Mouse (Mus musculus) MEL (cell line): ENCODE results near the gene Ppl. TPM values are rescaled to one million over a fixed set of nuclear protein-coding genes. Genes with fewer than 3 reads are reported as not detected.

ENCODE experiments used
- DNase-seq: peaks from one replicate; pipeline ENCODE4 v3.0.0; 2011; ENCODE audit warnings: low read depth, low spot score
- H3K27ac ChIP-seq: 2 replicates; pipeline ENCODE4 v1.5.1; 2012; ENCODE audit warnings: low read depth, mild to moderate bottlenecking, control low read depth, low read length, moderate library complexity; ENCODE audit not compliant: control insufficient read depth
- H3K27me3 ChIP-seq, 2 experiments: fragments of 150-350 bp in 1 of 2; sonication (generic) in 1 of 2; 2 replicates each; pipeline ENCODE4 v1.6.1; 2012; ENCODE audit warnings: low read length in 2 of 2, mild to moderate bottlenecking in 2 of 2, improper control_type of control experiment in 1 of 2, moderate library complexity in 1 of 2; ENCODE audit not compliant: insufficient read depth in 2 of 2, control insufficient read depth in 1 of 2
- H3K36me3 ChIP-seq, 2 experiments: 2 replicates each; pipeline ENCODE4 v1.6.1; 2012 to 2014; ENCODE audit warnings: low read length in 2 of 2, improper control_type of control experiment in 1 of 2, inconsistent platforms in 1 of 2, mild to moderate bottlenecking in 1 of 2; ENCODE audit not compliant: insufficient read depth in 2 of 2, control insufficient read depth in 1 of 2
- H3K4me1 ChIP-seq, 2 experiments: fragments of 150-350 bp in 1 of 2; sonication (generic) in 1 of 2; 2 replicates each; pipeline ENCODE4 v1.6.1; 2012; ENCODE audit warnings: low read length in 2 of 2, improper control_type of control experiment in 1 of 2, mild to moderate bottlenecking in 1 of 2; ENCODE audit not compliant: insufficient read depth in 2 of 2, control insufficient read depth in 1 of 2
- H3K4me3 ChIP-seq, 2 experiments: fragments of 150-350 bp in 1 of 2; sonication (generic) in 1 of 2; 2 replicates each; pipeline ENCODE4 v1.5.1; 2012; ENCODE audit warnings: low read depth in 2 of 2, low read length in 2 of 2, mild to moderate bottlenecking in 2 of 2, moderate library complexity in 2 of 2, control low read depth in 1 of 2, improper control_type of control experiment in 1 of 2; ENCODE audit not compliant: control insufficient read depth in 1 of 2, insufficient read depth in 1 of 2
- H3K79me2 ChIP-seq: 2 replicates; pipeline ENCODE4 v1.6.1; 2012; ENCODE audit warnings: mild to moderate bottlenecking, low read length, moderate library complexity; ENCODE audit not compliant: control insufficient read depth, poor library complexity, insufficient read depth
- H3K9ac ChIP-seq: 2 replicates; pipeline ENCODE4 v1.6.1; 2012; ENCODE audit warnings: low read depth, mild to moderate bottlenecking, control low read depth, low read length, moderate library complexity; ENCODE audit not compliant: control insufficient read depth, poor library complexity, severe bottlenecking
- H3K9me3 ChIP-seq: fragments of 150-350 bp; sonication (generic); replicated peaks from 2 replicates; pipeline ENCODE4 v1.6.1; 2012; ENCODE audit warnings: mild to moderate bottlenecking, low read length, improper control_type of control experiment, moderate library complexity; ENCODE audit not compliant: insufficient read depth
- BHLHE40 ChIP-seq: IDR thresholded peaks from 2 replicates; pipeline ENCODE4 v1.6.1; 2012; ENCODE audit warnings: low read depth, mild to moderate bottlenecking, inconsistent platforms, low read length, improper control_type of control experiment, borderline replicate concordance
- CHD1 ChIP-seq: IDR thresholded peaks from 2 replicates; pipeline ENCODE4 v1.6.1; 2012; ENCODE audit warnings: low read depth, mild to moderate bottlenecking, inconsistent platforms, low read length, improper control_type of control experiment
- CHD2 ChIP-seq: IDR thresholded peaks from 2 replicates; pipeline ENCODE4 v1.6.1; 2011; ENCODE audit warnings: low read length, improper control_type of control experiment
- E2F4 ChIP-seq: IDR thresholded peaks from 2 replicates; pipeline ENCODE4 v1.6.1; 2011; ENCODE audit warnings: low read depth, low read length, improper control_type of control experiment, borderline replicate concordance
- ELF1 ChIP-seq: IDR thresholded peaks from 2 replicates; pipeline ENCODE4 v1.6.1; 2014; ENCODE audit warnings: low read depth, mild to moderate bottlenecking, inconsistent platforms, low read length, improper control_type of control experiment, moderate library complexity
- EP300 ChIP-seq, 2 experiments: IDR thresholded peaks; 2 replicates each; pipeline ENCODE4 v1.6.1; 2011; ENCODE audit warnings: improper control_type of control experiment in 2 of 2, low read length in 2 of 2, low read depth in 1 of 2, mild to moderate bottlenecking in 1 of 2
- ETS1 ChIP-seq: IDR thresholded peaks from 2 replicates; pipeline ENCODE4 v1.6.1; 2012; ENCODE audit warnings: low read depth, mild to moderate bottlenecking, inconsistent platforms, low read length, improper control_type of control experiment, moderate library complexity
- GATA1 ChIP-seq: IDR thresholded peaks from 2 replicates; pipeline ENCODE4 v1.6.1; 2011; ENCODE audit warnings: low read depth, low read length, improper control_type of control experiment
- JUND ChIP-seq: IDR thresholded peaks from 2 replicates; pipeline ENCODE4 v1.6.1; 2011; ENCODE audit warnings: low read depth, mild to moderate bottlenecking, improper control_type of control experiment, low read length
- MAX ChIP-seq: IDR thresholded peaks from 2 replicates; pipeline ENCODE4 v1.6.1; 2011; ENCODE audit warnings: low read length, improper control_type of control experiment
- MAZ ChIP-seq: IDR thresholded peaks from 2 replicates; pipeline ENCODE4 v1.6.1; 2012; ENCODE audit warnings: low read depth, mild to moderate bottlenecking, inconsistent platforms, low read length, improper control_type of control experiment
- NELFE ChIP-seq: IDR thresholded peaks from 2 replicates; pipeline ENCODE4 v1.6.1; 2011; ENCODE audit warnings: low read depth, low read length, improper control_type of control experiment
- POLR2AphosphoS2 ChIP-seq: IDR thresholded peaks from 2 replicates; pipeline ENCODE4 v1.6.1; 2011; ENCODE audit warnings: low read length, improper control_type of control experiment
- RAD21 ChIP-seq: IDR thresholded peaks from 2 replicates; pipeline ENCODE4 v1.6.1; 2011; ENCODE audit warnings: mild to moderate bottlenecking, low read depth, low read length, improper control_type of control experiment
- RCOR1 ChIP-seq: IDR thresholded peaks from 2 replicates; pipeline ENCODE4 v1.6.1; 2012; ENCODE audit warnings: low read depth, mild to moderate bottlenecking, inconsistent platforms, low read length, improper control_type of control experiment
- SIN3A ChIP-seq: IDR thresholded peaks from 2 replicates; pipeline ENCODE4 v1.6.1; 2012; ENCODE audit warnings: low read length, improper control_type of control experiment, inconsistent platforms
- SMC3 ChIP-seq: IDR thresholded peaks from 2 replicates; pipeline ENCODE4 v1.6.1; 2011; ENCODE audit warnings: low read depth, low read length, improper control_type of control experiment
- TAL1 ChIP-seq: IDR thresholded peaks from 2 replicates; pipeline ENCODE4 v1.6.1; 2012; ENCODE audit warnings: mild to moderate bottlenecking, inconsistent platforms, low read length, moderate library complexity, mixed read lengths
- TCF12 ChIP-seq: IDR thresholded peaks from 2 replicates; pipeline ENCODE4 v1.6.1; 2014; ENCODE audit warnings: low read depth, mild to moderate bottlenecking, inconsistent platforms, low read length, improper control_type of control experiment, moderate library complexity
- UBTF ChIP-seq: IDR thresholded peaks from 2 replicates; pipeline ENCODE4 v1.6.1; 2012; ENCODE audit warnings: low read depth, mild to moderate bottlenecking, inconsistent platforms, low read length, improper control_type of control experiment, moderate library complexity, borderline replicate concordance; ENCODE audit not compliant: insufficient read depth
- USF1 ChIP-seq: IDR thresholded peaks from 2 replicates; pipeline ENCODE4 v1.6.1; 2014; ENCODE audit warnings: low read depth, mild to moderate bottlenecking, inconsistent platforms, low read length, improper control_type of control experiment, moderate library complexity
- ZC3H11A ChIP-seq: IDR thresholded peaks from 2 replicates; pipeline ENCODE4 v1.6.1; 2012; ENCODE audit warnings: low read depth, mild to moderate bottlenecking, inconsistent platforms, low read length, improper control_type of control experiment
- ZNF384 ChIP-seq: IDR thresholded peaks from 2 replicates; pipeline ENCODE4 v1.6.1; 2012; ENCODE audit warnings: low read depth, mild to moderate bottlenecking, inconsistent platforms, low read length, improper control_type of control experiment
- polyA plus RNA-seq, 2 experiments: library from polyadenylated mRNA; stranded (reverse) in 1 of 2; unstranded in 1 of 2; fragments of >175 nt in 1 of 2; fragments of >200 nt in 1 of 2; gene quantifications; 2 replicates each; pipeline versions ENCODE4 v1.2.1 to v1.2.4; 2012; ENCODE audit warnings: low replicate concordance in 2 of 2, low read depth in 1 of 2; ENCODE audit not compliant: insufficient read length in 2 of 2, insufficient read depth in 1 of 2, missing spikeins in 1 of 2
- total RNA-seq: library from RNA; depleted of rRNA; stranded (reverse); fragments of 300-350 nt; gene quantifications from 2 replicates; pipeline ENCODE4 v1.2.3, GENCODE M21; 2012

Gene Ppl
- total and polyA plus RNA-seq, 3 experiments = 0.01 TPM; not detected in 2

DNA sequence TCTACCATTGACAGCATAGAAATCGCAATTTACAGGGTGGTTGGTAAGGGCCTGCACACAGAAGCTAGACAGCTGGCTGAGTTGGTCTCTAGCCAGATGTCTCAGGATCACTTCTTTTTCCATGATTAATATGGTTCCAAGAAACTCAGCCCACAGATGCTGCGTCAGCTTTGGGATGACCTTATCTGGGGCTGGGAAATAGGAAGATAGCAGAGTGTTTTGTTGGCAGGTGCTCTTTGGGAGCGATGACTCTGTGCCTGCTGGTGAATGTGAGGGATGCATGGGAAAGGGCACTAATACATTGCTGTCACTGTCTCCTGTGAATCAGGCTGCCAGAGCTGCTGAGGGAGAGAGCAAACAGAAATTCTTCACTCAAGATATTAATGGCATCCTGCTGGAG lies 61.9 kb downstream of the Ppl start:
- Histone ChIP-seq H3K27me3 (no peaks in the 10 kb centered on the region), H3K27ac (no peak overlapping the region), H3K9ac (no peak overlapping the region), H3K4me1 (no peaks in the 10 kb centered on the region), H3K79me2 (no peaks in the 10 kb centered on the region), H3K4me3 (no peak overlapping the region), H3K36me3 (peaks cover 0 to 28% of the 10 kb centered on the region in 2 experiments; a peak in 2 of 4 replicates), H3K9me3 (no peaks in the 10 kb centered on the region)
- no peak for TF ChIP-seq BHLHE40
- TF ChIP-seq USF1 = no peak
- TF ChIP-seq SMC3 = no peak
- TF ChIP-seq RAD21 = no peak
- no peak for TF ChIP-seq CHD2
- TF ChIP-seq MAX = no peak
- TF ChIP-seq UBTF = no peak
- no peak for TF ChIP-seq ELF1
- no peak for TF ChIP-seq ZC3H11A
- no peak for TF ChIP-seq POLR2AphosphoS2
- TF ChIP-seq CHD1 = no peak
- TF ChIP-seq GATA1 = no peak
- TF ChIP-seq RCOR1 = no peak
- TF ChIP-seq NELFE = no peak
- no peak for TF ChIP-seq E2F4
- DNase-seq = no peak

- peak overlapping the region; percentile 75 for H3K27ac ChIP-seq
- H3K9ac ChIP-seq = no peak overlapping the region
- H3K27me3 ChIP-seq = no peaks in the 10 kb centered on the region
- H3K4me1 ChIP-seq = peaks cover 0 to 10% of the 10 kb centered on the region in 2 experiments; a peak in 2 of 4 replicates
- no peaks in the 10 kb centered on the region for H3K9me3 ChIP-seq
- DNase-seq = peak; percentile 66
- H3K79me2 ChIP-seq = peaks cover 2% of the 10 kb centered on the region; the same call in 1 of the 2 replicates
- TF ChIP-seq GATA1 (peak; percentile 78), SIN3A (peak; percentile 56), RCOR1 (peak; percentile 49), TCF12 (peak; percentile 49; the same call in 1 of the 2 replicates), UBTF (no peak), EP300 (IDR thresholded peaks at IDR 0.05; ENCODE audit: low read depth in 1 of 2, low read length in 2 of 2) (peak; percentile 79 to 86), JUND (0 out of 2 replicates have a peak, but pooled peaks have one; percentile 42), ETS1 (peak; percentile 51; the same call in 1 of the 2 replicates), ZNF384 (peak; percentile 96), CHD1 (no peak), MAZ (no peak), TAL1 (0 out of 2 replicates have a peak, but pooled peaks have one; percentile 20)
- no peak overlapping the region for H3K4me3 ChIP-seq
- peaks cover 21 to 41% of the 10 kb centered on the region in 2 experiments for H3K36me3 ChIP-seq
Observed at GRCm38 (mm10) chr16:5063472-5063871, 68.7 kb downstream of the Ppl start.
